Mouse (Mus musculus): ENCODE measurements around the gene Fads1.

DNA sequence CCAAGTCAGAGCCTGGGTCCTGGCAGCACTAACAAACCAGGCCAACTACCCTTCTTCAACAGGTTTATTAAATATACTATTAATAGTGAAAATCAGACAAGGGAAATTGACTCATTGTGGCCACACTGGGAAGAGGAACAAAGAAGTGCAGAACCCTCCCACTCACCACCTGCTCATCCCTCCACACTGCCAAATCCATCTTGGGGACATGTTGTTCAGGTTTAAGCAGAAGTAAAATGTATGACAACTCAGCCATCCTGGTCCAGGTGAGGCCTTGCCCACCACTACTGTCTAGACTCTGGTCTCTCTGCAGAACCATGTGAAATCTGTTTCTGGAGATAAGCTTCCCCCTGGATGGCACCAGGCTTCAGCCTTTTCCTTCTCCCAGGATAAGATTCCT, 10.8 kb upstream of the Fads1 start:
- TF ChIP-seq POLR2A (IDR thresholded peaks at IDR 0.05; ENCODE audit: borderline replicate concordance, extremely low read depth, low read depth, low read length) (no peak), CTCF (IDR thresholded peaks at IDR 0.05; ENCODE audit: insufficient read depth, low read length) (no peak)
